Mouse (Mus musculus) olfactory bulb, adult 2 months (tissue): ENCODE results near the gene Arhgef3.

Experiments
- CTCF ChIP-seq: fragments of 200-500 bp; IDR thresholded peaks from 2 replicates; pipeline ENCODE4 v1.5.1; 2012; ENCODE audit warnings: low read depth, mild to moderate bottlenecking, low read length, moderate library complexity; ENCODE audit not compliant: insufficient read depth
- POLR2A ChIP-seq: fragments of 200-500 bp; IDR thresholded peaks from 2 replicates; pipeline ENCODE4 v1.6.1; 2012; ENCODE audit warnings: mild to moderate bottlenecking, low read depth, low read length, moderate library complexity; ENCODE audit not compliant: insufficient read depth

DNA sequence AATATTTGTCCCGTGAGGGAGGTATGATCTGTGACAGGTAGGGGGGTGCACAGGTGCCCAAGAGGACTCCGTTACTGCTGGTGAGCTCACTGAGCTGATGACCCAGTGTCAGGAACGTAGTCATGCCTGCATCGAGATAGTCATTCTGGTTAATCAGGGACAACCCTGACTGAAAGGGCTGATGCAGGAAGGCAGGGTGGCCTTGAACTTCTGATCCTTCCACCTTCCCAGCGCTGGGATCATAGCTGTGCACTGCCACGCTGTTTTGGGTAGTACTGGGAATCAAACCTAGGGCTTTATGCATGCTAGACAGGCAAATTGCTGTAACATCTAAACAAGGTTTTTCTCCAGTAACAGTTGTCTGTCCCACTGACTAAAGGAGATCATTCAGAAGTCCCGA is 109.9 kb downstream of the Arhgef3 start:
- TF ChIP-seq POLR2A (no peak), CTCF (no peak)
